Mouse (Mus musculus) neural tube, embryonic 14.5 days (tissue): Measurements from ENCODE around the gene Rac1. TPM values are rescaled to one million over a fixed set of nuclear protein-coding genes. Genes with fewer than 3 reads are reported as not detected.
"Not testable (repeated sequence)": the region's sequence is repeated elsewhere in the genome, so short reads cannot be mapped to it uniquely, and the experiment has no call there.

Experiments
- ATAC-seq: fragments of 200-750 bp; cut with Nextera tagmentation; 2 replicates; pipeline ENCODE4 v1.8.0; 2017; ENCODE audit warnings: low read depth, mild to moderate bottlenecking, moderate TSS enrichment, moderate library complexity
- H3K27ac ChIP-seq: fragments of 300-500 bp; sonication (generic); 2 replicates; pipeline ENCODE4 v1.5.1; 2014; ENCODE audit warnings: low read depth, mild to moderate bottlenecking, control low read depth, low read length, moderate library complexity, mixed read lengths
- H3K27me3 ChIP-seq: fragments of 300-500 bp; sonication (generic); 2 replicates; pipeline ENCODE4 v1.6.1; 2014; ENCODE audit warnings: low read length; ENCODE audit not compliant: control insufficient read depth, insufficient read depth
- H3K36me3 ChIP-seq: fragments of 300-500 bp; sonication (generic); 2 replicates; pipeline ENCODE4 v1.6.1; 2014; ENCODE audit warnings: low read length, mixed read lengths; ENCODE audit not compliant: control insufficient read depth, insufficient read depth
- H3K4me1 ChIP-seq: fragments of 300-500 bp; sonication (generic); 2 replicates; pipeline ENCODE4 v1.6.1; 2014; ENCODE audit warnings: low read length; ENCODE audit not compliant: control insufficient read depth, insufficient read depth
- H3K4me2 ChIP-seq: fragments of 300-500 bp; sonication (generic); 2 replicates; pipeline ENCODE4 v1.6.1; 2014; ENCODE audit warnings: mild to moderate bottlenecking, low read depth, low read length, control low read depth
- H3K4me3 ChIP-seq: fragments of 300-500 bp; sonication (generic); 2 replicates; pipeline ENCODE4 v1.5.1; 2014; ENCODE audit warnings: low read depth, low read length, control low read depth, mixed read lengths
- H3K9ac ChIP-seq: fragments of 300-500 bp; sonication (generic); replicated peaks from 2 replicates; pipeline ENCODE4 v1.6.1; 2014; ENCODE audit warnings: low read depth, mild to moderate bottlenecking, control low read depth, low read length, mixed read lengths
- H3K9me3 ChIP-seq: fragments of 300-500 bp; sonication (generic); 2 replicates; pipeline ENCODE4 v1.6.1; 2016; ENCODE audit warnings: low read length; ENCODE audit not compliant: control insufficient read depth
- WGBS: fragments of 180-500 bp; shearing (Covaris S2); extraction: QIAGEN DNeasy Blood & Tissue Kit; methylation state at CpG from one replicate; pipeline ENCODE4 v1.1.7; 2014; 5-methylcytosine and 5-hydroxymethylcytosine counted together
- polyA plus RNA-seq: library from polyadenylated mRNA; unstranded; fragments of >200 nt; fragmentation: Nextera tagmentation; extraction: Ambion mirVana; gene quantifications from 2 replicates; pipeline ENCODE4 v1.2.1, GENCODE M21; 2014

The Rac1 gene
- polyA plus RNA-seq, 1 experiment from 2014 or later = 454 TPM

GRCm38 (mm10) chr5:143503740-143504139 is 24.1 kb downstream of the Rac1 start:
- no peak for ATAC-seq
- Histone ChIP-seq H3K4me1 (no peaks in the 10 kb centered on the region), H3K9ac (no peak overlapping the region), H3K4me2 (no peak overlapping the region), H3K9me3 (no peaks in the 10 kb centered on the region), H3K4me3 (no peak overlapping the region), H3K36me3 (peaks cover 31% of the 10 kb centered on the region), H3K27ac (no peak overlapping the region), H3K27me3 (no peaks in the 10 kb centered on the region)
- 92% methylated on average over 6 of the region's 6 CpGs for WGBS

GRCm38 (mm10) chr5:143502899-143503557 is 24.8 kb downstream of the Rac1 start:
- H3K36me3 ChIP-seq = peaks cover 32% of the 10 kb centered on the region
- H3K27me3 ChIP-seq = no peaks in the 10 kb centered on the region
- no peak overlapping the region for H3K4me3 ChIP-seq
- H3K9me3 ChIP-seq = no peaks in the 10 kb centered on the region
- H3K4me1 ChIP-seq = no peaks in the 10 kb centered on the region
- no peak for ATAC-seq
- H3K4me2 ChIP-seq = no peak overlapping the region
- WGBS = 93% methylated on average over 19 of the region's 19 CpGs
- H3K9ac ChIP-seq = no peak overlapping the region
- no peak overlapping the region for H3K27ac ChIP-seq

- no peak overlapping the region for H3K27ac ChIP-seq
Observed at GRCm38 (mm10) chr5:143501649-143502048, 26.2 kb downstream of the Rac1 start.

GRCm38 (mm10) chr5:143501140-143501539 is 26.7 kb downstream of the Rac1 start:
- H3K36me3 ChIP-seq = peaks cover 32% of the 10 kb centered on the region
- ATAC-seq = no peak

More at GRCm38 (mm10) chr5:143501649-143502048, 26.2 kb downstream of the Rac1 start:
- Histone ChIP-seq H3K27me3 (no peaks in the 10 kb centered on the region), H3K4me3 (no peak overlapping the region), H3K9me3 (no peaks in the 10 kb centered on the region), H3K4me2 (no peak overlapping the region), H3K36me3 (peaks cover 32% of the 10 kb centered on the region), H3K9ac (no peak overlapping the region), H3K4me1 (no peaks in the 10 kb centered on the region)
- 81% methylated on average over 2 of the region's 2 CpGs for WGBS
- no peak for ATAC-seq

GRCm38 (mm10) chr5:143500711-143501110 is 27.1 kb downstream of the Rac1 start:
- not testable (repeated sequence) for H3K4me3 ChIP-seq, H3K27ac ChIP-seq, H3K27me3 ChIP-seq, H3K9ac ChIP-seq, ATAC-seq, H3K4me1 ChIP-seq, H3K4me2 ChIP-seq, H3K9me3 ChIP-seq
- H3K36me3 ChIP-seq = peaks cover 32% of the 10 kb centered on the region
- 88% methylated on average over 13 of the region's 14 CpGs for WGBS

More at GRCm38 (mm10) chr5:143501140-143501539, 26.7 kb downstream of the Rac1 start:
- Histone ChIP-seq H3K4me1 (no peaks in the 10 kb centered on the region), H3K27ac (no peak overlapping the region), H3K9me3 (no peaks in the 10 kb centered on the region), H3K27me3 (no peaks in the 10 kb centered on the region), H3K4me3 (no peak overlapping the region), H3K9ac (no peak overlapping the region), H3K4me2 (no peak overlapping the region)
- 91% methylated on average over 8 of the region's 8 CpGs for WGBS

- no peak overlapping the region for H3K4me2 ChIP-seq
- ATAC-seq = no peak
- H3K27ac ChIP-seq = no peak overlapping the region
- H3K27me3 ChIP-seq = no peaks in the 10 kb centered on the region
- H3K36me3 ChIP-seq = peaks cover 29% of the 10 kb centered on the region
- no peaks in the 10 kb centered on the region for H3K9me3 ChIP-seq
- WGBS = 96% methylated on average over 4 of the region's 4 CpGs
- H3K4me1 ChIP-seq = no peaks in the 10 kb centered on the region
- H3K9ac ChIP-seq = no peak overlapping the region
- H3K4me3 ChIP-seq = no peak overlapping the region
Observed at GRCm38 (mm10) chr5:143499686-143500085, 28.1 kb downstream of the Rac1 start.

- WGBS = 96% methylated on average over 7 of the region's 7 CpGs
- Histone ChIP-seq H3K9ac (no peak overlapping the region), H3K27ac (no peak overlapping the region), H3K4me3 (no peak overlapping the region), H3K4me1 (no peaks in the 10 kb centered on the region), H3K9me3 (no peaks in the 10 kb centered on the region), H3K4me2 (no peak overlapping the region), H3K27me3 (no peaks in the 10 kb centered on the region), H3K36me3 (peaks cover 27% of the 10 kb centered on the region)
- ATAC-seq = no peak
Observed at GRCm38 (mm10) chr5:143499197-143499596, 28.6 kb downstream of the Rac1 start.

- no peak overlapping the region for H3K4me3 ChIP-seq
- peaks cover 14% of the 10 kb centered on the region for H3K36me3 ChIP-seq
- ATAC-seq = no peak
- no peaks in the 10 kb centered on the region for H3K9me3 ChIP-seq
- H3K27ac ChIP-seq = no peak overlapping the region
- no peaks in the 10 kb centered on the region for H3K4me1 ChIP-seq
- no peaks in the 10 kb centered on the region for H3K27me3 ChIP-seq
- WGBS = 90% methylated on average over 3 of the region's 3 CpGs
- no peak overlapping the region for H3K9ac ChIP-seq
- no peak overlapping the region for H3K4me2 ChIP-seq
Observed at GRCm38 (mm10) chr5:143497451-143497850, 30.4 kb downstream of the Rac1 start.

- WGBS = 98% methylated on average over 6 of the region's 6 CpGs
- H3K4me3 ChIP-seq = no peak overlapping the region
- H3K9me3 ChIP-seq = no peaks in the 10 kb centered on the region
- H3K4me2 ChIP-seq = no peak overlapping the region
- no peaks in the 10 kb centered on the region for H3K4me1 ChIP-seq
- H3K9ac ChIP-seq = no peak overlapping the region
- ATAC-seq = no peak
- peaks cover 6% of the 10 kb centered on the region for H3K36me3 ChIP-seq
- H3K27me3 ChIP-seq = no peaks in the 10 kb centered on the region
- no peak overlapping the region for H3K27ac ChIP-seq
Observed at GRCm38 (mm10) chr5:143495708-143496107, 32.1 kb downstream of the Rac1 start.
